Mouse (Mus musculus) C2C12 (cell line): Measurements from ENCODE around the gene 1700028J19Rik.

Experiments
- CEBPB ChIP-seq: IDR thresholded peaks from one replicate; pipeline ENCODE4 v1.6.1; 2011; ENCODE audit warnings: low read depth, mild to moderate bottlenecking, control low read depth, moderate library complexity
- CTCF ChIP-seq: IDR thresholded peaks from one replicate; pipeline ENCODE4 v1.5.1; 2011; ENCODE audit not compliant: control insufficient read depth, insufficient read depth, insufficient read length
- FOSL1 ChIP-seq: IDR thresholded peaks from one replicate; pipeline ENCODE4 v1.8.0; 2011; ENCODE audit warnings: mild to moderate bottlenecking, low read length; ENCODE audit not compliant: poor library complexity, insufficient read depth, severe bottlenecking
- MAX ChIP-seq: IDR thresholded peaks from one replicate; pipeline ENCODE4 v1.6.1; 2011; ENCODE audit warnings: mild to moderate bottlenecking, control low read depth
- MYOD1 ChIP-seq: IDR thresholded peaks from one replicate; pipeline ENCODE4 v1.6.1; 2011; ENCODE audit warnings: low read depth; ENCODE audit not compliant: control insufficient read depth, insufficient read length
- MYOG ChIP-seq: IDR thresholded peaks from one replicate; pipeline ENCODE4 v1.6.1; 2011; ENCODE audit not compliant: control insufficient read depth, insufficient read length; ENCODE audit errors: extremely low read depth
- USF1 ChIP-seq: IDR thresholded peaks from one replicate; pipeline ENCODE4 v1.6.1; 2011; ENCODE audit warnings: low read depth, mild to moderate bottlenecking, control low read depth, moderate library complexity

- no peak for TF ChIP-seq MAX
- no peak for TF ChIP-seq USF1
- TF ChIP-seq CTCF = no peak
- no peak for TF ChIP-seq CEBPB
- TF ChIP-seq MYOD1 = no peak
- TF ChIP-seq MYOG = no peak
- TF ChIP-seq FOSL1 = no peak
Measured at GRCm38 (mm10) chr7:44275546-44275945, 29.1 kb upstream of the 1700028J19Rik start.
